Mouse (Mus musculus) limb, embryonic 14.5 days (tissue): Measurements from ENCODE around the gene Eefsec. TPM values are rescaled to one million over a fixed set of nuclear protein-coding genes. Genes with fewer than 3 reads are reported as not detected.

ENCODE experiments used
- ATAC-seq: fragments of 200-750 bp; cut with Nextera tagmentation; 2 replicates; pipeline ENCODE4 v1.8.0; 2017; ENCODE audit warnings: low read depth, moderate number of reproducible peaks, moderate TSS enrichment; ENCODE audit not compliant: low FRiP score
- DNase-seq: peaks from one replicate; pipeline ENCODE4 v3.0.0-alpha.2; 2015; ENCODE audit warnings: low spot score
- H3K27ac ChIP-seq: fragments of 300-500 bp; sonication (generic); replicated peaks from 2 replicates; pipeline ENCODE4 v1.5.1; 2014; ENCODE audit warnings: low read depth, mild to moderate bottlenecking, low read length, moderate library complexity, mixed read lengths
- H3K27me3 ChIP-seq: fragments of 300-500 bp; sonication (generic); 2 replicates; pipeline ENCODE4 v1.6.1; 2014; ENCODE audit warnings: low read length, mixed read lengths; ENCODE audit not compliant: control insufficient read depth, insufficient read depth
- H3K36me3 ChIP-seq: fragments of 300-500 bp; sonication (generic); 2 replicates; pipeline ENCODE4 v1.6.1; 2014; ENCODE audit warnings: mild to moderate bottlenecking, low read length, moderate library complexity, mixed read lengths; ENCODE audit not compliant: control insufficient read depth, insufficient read depth
- H3K4me1 ChIP-seq: fragments of 300-500 bp; sonication (generic); 2 replicates; pipeline ENCODE4 v1.6.1; 2014; ENCODE audit warnings: antibody characterized with exemption, low read length, mixed read lengths; ENCODE audit not compliant: control insufficient read depth, insufficient read depth
- H3K4me2 ChIP-seq: fragments of 300-500 bp; sonication (generic); replicated peaks from 2 replicates; pipeline ENCODE4 v1.6.1; 2014; ENCODE audit warnings: low read depth, mild to moderate bottlenecking, low read length, moderate library complexity; ENCODE audit not compliant: severe bottlenecking
- H3K4me3 ChIP-seq: fragments of 300-500 bp; sonication (generic); replicated peaks from 2 replicates; pipeline ENCODE4 v1.5.1; 2014; ENCODE audit warnings: low read length
- H3K9ac ChIP-seq: fragments of 300-500 bp; sonication (generic); 2 replicates; pipeline ENCODE4 v1.6.1; 2014; ENCODE audit warnings: mild to moderate bottlenecking, low read depth, low read length, moderate library complexity; ENCODE audit not compliant: severe bottlenecking
- H3K9me3 ChIP-seq: fragments of 300-500 bp; sonication (generic); 2 replicates; pipeline ENCODE4 v1.6.1; 2016; ENCODE audit warnings: low read length; ENCODE audit not compliant: control insufficient read depth
- POLR2A ChIP-seq: fragments of 200-500 bp; IDR thresholded peaks from 2 replicates; pipeline ENCODE4 v1.8.0; 2012; ENCODE audit warnings: inconsistent platforms, mild to moderate bottlenecking, moderate library complexity, borderline replicate concordance; ENCODE audit not compliant: insufficient read depth, insufficient read length; ENCODE audit errors: extremely low read depth
- whole genome bisulfite sequencing: fragments of 180-500 bp; shearing (Covaris S2); extraction: QIAGEN DNeasy Blood & Tissue Kit; methylation state at CpG from one replicate; pipeline ENCODE4 v1.1.7; 2014; 5-methylcytosine and 5-hydroxymethylcytosine counted together
- polyA plus RNA-seq, 2 experiments: library from polyadenylated mRNA; depleted of rRNA in 1 of 2; stranded (reverse) in 1 of 2; unstranded in 1 of 2; fragments of >200 nt; fragmentation: Nextera tagmentation in 1 of 2; extraction: Ambion mirVana in 1 of 2; gene quantifications; 2 replicates each; pipeline versions ENCODE4 v1.2.1 to v1.2.3; 2012 to 2014

The Eefsec gene
- polyA plus RNA-seq, 2 experiments = 23.0 to 38.2 TPM

DNA sequence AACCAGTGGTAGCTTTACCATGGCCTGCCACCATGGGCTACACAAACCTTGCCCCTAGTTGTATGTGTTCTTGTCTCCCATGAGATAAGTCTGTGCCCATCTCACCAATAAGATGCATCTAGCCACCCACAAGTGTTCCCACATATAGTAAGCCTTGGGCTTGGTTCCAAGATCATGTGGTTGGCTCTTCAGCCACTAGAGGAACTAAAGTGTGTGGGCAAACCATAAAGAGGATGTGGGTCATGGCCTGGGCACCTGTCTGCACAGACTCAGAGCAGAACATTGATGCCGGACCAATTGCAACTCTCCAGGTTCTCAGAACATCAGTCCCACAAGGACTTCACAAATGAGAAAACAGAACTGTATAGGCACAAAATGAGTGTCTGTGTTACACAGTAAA is 67.5 kb downstream of the Eefsec start:
- no peak for TF ChIP-seq POLR2A
- Histone ChIP-seq H3K9ac (no peak overlapping the region), H3K9me3 (no peaks in the 10 kb centered on the region), H3K4me3 (no peak overlapping the region), H3K4me2 (no peak overlapping the region), H3K27me3 (no peaks in the 10 kb centered on the region), H3K4me1 (peaks cover 2% of the 10 kb centered on the region), H3K27ac (no peak overlapping the region), H3K36me3 (peaks cover 4% of the 10 kb centered on the region; the same call in 1 of the 2 replicates)
- WGBS = 87% methylated on average over 1 of the region's 1 CpGs
- DNase-seq = no peak
- no peak for ATAC-seq

DNA sequence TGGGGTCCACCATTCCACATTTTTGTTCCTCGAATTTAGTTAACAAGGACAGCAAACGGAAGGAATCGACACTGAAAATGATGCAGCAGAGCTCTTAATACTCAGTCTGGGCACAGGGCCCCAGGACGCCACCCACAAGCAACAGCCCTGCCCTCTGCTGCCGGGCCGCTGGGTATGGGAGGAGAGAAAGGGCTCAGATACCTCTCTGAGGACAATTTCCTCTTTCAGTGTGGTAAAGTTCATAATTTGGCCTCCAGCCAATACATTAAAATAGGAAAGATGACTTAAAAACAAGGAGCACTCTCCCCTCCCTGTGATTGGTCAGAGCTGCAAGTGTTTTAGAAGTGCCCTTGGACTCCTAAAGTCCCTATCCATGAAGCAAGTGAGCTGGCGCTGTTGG is 72.1 kb downstream of the Eefsec start:
- no peak for DNase-seq
- TF ChIP-seq POLR2A = no peak
- H3K36me3 ChIP-seq = peaks cover 4% of the 10 kb centered on the region; the same call in 1 of the 2 replicates
- no peaks in the 10 kb centered on the region for H3K4me1 ChIP-seq
- no peak overlapping the region for H3K9ac ChIP-seq
- H3K4me3 ChIP-seq = no peak overlapping the region
- H3K9me3 ChIP-seq = no peaks in the 10 kb centered on the region
- no peak overlapping the region for H3K4me2 ChIP-seq
- 72% methylated on average over 7 of the region's 7 CpGs for WGBS
- no peak for ATAC-seq
- H3K27me3 ChIP-seq = no peaks in the 10 kb centered on the region
- no peak overlapping the region for H3K27ac ChIP-seq

DNA sequence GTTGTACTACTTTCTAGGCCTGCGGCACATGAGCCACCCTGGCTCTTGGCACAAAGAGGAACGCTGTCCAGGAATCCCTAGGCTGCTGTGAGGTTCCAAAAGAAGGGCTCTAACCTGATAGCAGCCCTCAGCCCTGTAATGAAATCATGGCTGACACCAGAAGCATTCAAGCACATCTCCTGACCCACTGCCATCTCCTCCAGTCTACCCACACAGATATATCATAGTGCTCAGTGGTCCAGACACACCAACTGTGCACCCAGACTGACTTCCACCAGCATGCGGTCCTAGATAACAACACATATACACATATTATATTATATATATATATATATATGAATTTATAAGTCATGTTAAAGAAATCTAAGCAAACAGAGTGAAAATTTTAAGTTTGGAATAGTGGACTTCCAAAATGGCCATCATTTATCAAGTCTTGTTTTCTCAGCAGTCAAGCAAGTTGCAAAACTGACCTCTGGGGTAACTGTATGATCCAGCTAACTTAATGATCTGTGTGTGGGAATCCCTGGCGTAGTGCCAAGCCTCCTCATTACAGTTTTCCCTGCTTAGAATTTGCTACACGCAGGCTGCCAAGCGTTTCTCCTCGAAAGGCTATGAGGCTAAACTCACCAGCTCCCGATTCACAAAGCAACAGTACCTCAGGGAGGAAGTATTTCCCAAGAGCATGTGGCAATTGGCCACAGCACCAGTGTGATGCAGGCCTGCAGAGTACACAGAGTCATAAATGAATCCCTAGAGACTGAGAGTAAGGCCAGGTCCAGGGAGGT is 76.3 kb downstream of the Eefsec start:
- H3K27ac ChIP-seq = no peak overlapping the region
- H3K4me2 ChIP-seq = no peak overlapping the region
- no peak for ATAC-seq
- H3K27me3 ChIP-seq = no peaks in the 10 kb centered on the region
- 65% methylated on average over 8 of the region's 8 CpGs for WGBS
- no peak overlapping the region for H3K9ac ChIP-seq
- no peak overlapping the region for H3K4me3 ChIP-seq
- no peaks in the 10 kb centered on the region for H3K9me3 ChIP-seq
- no peak for TF ChIP-seq POLR2A
- no peaks in the 10 kb centered on the region for H3K4me1 ChIP-seq
- peak; percentile 49 for DNase-seq
- no peaks in the 10 kb centered on the region for H3K36me3 ChIP-seq

DNA sequence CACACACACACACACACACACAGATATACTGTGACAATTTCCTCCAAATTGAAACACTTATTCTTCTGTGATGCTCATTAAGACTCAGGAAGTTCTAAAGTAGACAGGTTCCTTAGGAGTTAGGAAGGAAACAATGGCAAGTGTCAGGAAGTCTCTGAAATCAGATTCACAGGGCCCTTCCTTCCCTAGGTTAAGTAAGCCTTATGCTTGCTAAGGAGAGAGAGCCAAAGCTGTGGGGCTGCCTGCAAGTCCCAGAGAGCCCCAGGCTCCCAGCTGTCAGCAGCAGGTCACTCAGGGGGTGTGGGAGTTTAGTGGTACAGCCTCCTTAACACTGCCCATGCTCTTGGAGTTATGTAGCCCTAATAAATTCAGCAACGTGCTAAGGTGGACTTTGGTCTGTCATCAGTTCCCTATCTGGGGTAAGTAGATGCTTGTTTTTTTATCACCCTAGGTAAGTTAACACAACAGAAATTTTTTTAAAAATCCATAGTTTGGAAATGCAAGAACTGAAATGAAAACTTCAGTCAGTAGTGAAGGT is 82.8 kb downstream of the Eefsec start:
- no peaks in the 10 kb centered on the region; the same call in 1 of the 2 replicates for H3K36me3 ChIP-seq
- H3K9ac ChIP-seq = no peak overlapping the region
- H3K9me3 ChIP-seq = no peaks in the 10 kb centered on the region
- H3K4me1 ChIP-seq = no peaks in the 10 kb centered on the region
- 19% methylated on average over 1 of the region's 1 CpGs for WGBS
- no peak overlapping the region for H3K4me2 ChIP-seq
- DNase-seq = no peak
- ATAC-seq = no peak
- no peak for TF ChIP-seq POLR2A
- H3K27me3 ChIP-seq = no peaks in the 10 kb centered on the region
- H3K4me3 ChIP-seq = no peak overlapping the region
- no peak overlapping the region for H3K27ac ChIP-seq

DNA sequence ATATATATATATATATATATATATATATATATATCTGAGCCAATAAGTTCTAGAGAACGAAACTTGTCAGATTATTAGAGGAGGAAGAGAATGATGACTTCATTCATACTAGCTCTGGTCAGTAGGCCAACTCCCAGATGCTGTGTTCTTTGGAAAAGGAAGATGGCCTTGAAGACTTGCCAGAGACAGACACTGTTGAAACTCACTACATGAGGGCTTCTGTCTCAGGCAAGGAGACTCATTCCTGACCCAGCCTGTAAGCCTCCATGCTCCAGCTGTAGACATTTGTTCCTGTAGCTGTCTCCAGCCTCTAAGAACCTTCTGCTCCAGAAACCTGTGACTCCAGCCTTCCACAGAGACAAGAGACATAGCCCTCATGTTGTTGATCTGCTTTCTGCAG is 85.2 kb downstream of the Eefsec start:
- 75% methylated on average over 1 of the region's 1 CpGs for WGBS
- no peak for TF ChIP-seq POLR2A
- no peak overlapping the region for H3K4me3 ChIP-seq
- no peaks in the 10 kb centered on the region; the same call in 1 of the 2 replicates for H3K36me3 ChIP-seq
- no peak overlapping the region for H3K9ac ChIP-seq
- no peak overlapping the region for H3K4me2 ChIP-seq
- no peaks in the 10 kb centered on the region for H3K27me3 ChIP-seq
- H3K4me1 ChIP-seq = no peaks in the 10 kb centered on the region
- H3K27ac ChIP-seq = no peak overlapping the region
- DNase-seq = no peak
- no peaks in the 10 kb centered on the region for H3K9me3 ChIP-seq
- no peak for ATAC-seq
